Mouse (Mus musculus) T-helper 17 cell (primary cell): ENCODE measurements around the gene Mycl.

Experiments used
- in situ Hi-C, 2 experiments: fragments of 300-600 bp; cut with MboI, MseI; formaldehyde crosslinking; loops; 1 replicate in 1 of 2; 2 replicates in 1 of 2; pipeline ENCODE4 v1.15.1; 2025; ENCODE audit warnings: high pct_unique_total_duplicates in 2 of 2

Mycl gene

DNA sequence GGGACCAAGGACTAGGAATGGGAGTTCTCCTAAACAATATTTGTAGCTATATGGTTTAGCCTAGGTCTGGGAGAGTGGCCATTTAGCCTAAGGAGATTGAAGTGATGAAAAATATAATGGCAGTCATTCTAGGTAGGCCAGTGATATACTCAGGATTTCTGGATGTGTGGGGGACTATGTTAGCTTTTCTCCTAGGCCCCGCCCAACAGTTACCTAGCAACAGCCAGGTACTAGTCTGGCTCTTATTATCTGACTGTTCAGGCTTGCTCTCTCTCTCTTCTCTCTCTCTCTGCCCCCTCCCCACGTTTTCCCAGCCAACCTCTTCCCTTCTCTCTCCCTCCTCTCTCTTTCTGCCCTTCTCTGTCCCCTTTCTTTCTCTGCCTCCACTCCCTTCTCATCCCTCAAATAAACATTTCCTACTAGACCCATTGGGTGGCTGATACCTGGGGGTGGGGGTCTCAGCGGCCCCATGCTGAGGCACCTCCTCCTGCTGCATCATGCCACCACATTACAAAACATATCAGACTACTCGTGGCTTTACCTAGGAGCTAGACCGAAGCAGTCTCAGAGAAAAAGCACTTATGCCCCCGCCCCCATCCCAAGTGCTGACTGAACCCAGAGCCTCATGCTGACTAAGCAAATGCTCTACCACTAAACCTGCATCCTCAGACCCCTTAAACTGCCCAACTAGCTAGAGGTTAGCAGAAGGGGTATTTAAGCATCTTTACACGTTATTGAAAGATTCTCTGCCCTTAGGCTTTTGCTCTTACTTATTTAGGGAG lies 19.2 kb downstream of the Mycl start:
- in situ Hi-C loops = no loop called here

DNA sequence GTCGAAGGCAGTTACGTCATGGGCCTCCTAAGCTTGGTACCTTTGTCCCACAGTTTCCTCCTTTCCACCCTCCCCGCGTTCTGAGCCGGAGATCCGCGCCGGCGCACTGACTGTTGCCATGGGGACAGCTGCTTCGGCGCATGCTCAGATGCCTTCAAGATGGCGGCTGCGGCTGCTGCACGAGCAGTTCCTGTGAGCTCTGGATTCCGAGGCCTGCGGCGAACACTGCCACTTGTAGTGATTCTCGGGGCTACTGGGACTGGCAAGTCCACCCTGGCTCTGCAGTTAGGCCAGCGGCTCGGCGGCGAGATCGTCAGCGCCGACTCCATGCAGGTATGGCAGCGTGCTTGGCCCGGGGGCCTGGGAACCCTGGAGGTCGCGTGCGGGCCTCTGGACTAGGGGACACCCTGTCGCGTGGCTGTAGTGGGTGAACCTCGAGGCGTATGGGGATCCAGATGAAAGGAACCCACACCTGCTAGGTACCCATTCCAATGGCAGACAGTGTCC lies 21.1 kb downstream of the Mycl start, which contains the start of gene Trit1:
TSS of gene Trit1 (plus strand) at position 147 of the 507 bp plus-strand sequence.
- in situ Hi-C loops = no loop called here

DNA sequence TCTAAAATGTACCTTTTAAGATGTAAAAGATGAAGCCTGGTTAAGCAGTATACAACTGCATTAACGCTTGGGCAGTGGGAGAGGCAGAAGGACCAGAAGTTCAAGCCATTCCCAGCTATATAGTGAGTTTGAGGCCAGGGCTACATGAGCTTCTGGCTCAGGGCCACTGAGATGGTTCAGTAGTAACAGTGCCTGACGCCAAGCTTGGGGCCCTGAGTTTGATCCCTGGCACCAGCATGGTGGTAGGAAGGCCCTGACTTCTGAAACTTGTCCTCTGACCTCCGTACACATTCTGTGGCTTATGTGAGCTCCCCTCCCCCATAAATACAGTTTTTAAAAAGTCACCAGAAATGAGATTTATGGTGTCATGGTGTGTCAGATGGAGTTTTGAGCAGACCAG lies 26.1 kb downstream of the Mycl start:
- in situ Hi-C loops = no loop called here

DNA sequence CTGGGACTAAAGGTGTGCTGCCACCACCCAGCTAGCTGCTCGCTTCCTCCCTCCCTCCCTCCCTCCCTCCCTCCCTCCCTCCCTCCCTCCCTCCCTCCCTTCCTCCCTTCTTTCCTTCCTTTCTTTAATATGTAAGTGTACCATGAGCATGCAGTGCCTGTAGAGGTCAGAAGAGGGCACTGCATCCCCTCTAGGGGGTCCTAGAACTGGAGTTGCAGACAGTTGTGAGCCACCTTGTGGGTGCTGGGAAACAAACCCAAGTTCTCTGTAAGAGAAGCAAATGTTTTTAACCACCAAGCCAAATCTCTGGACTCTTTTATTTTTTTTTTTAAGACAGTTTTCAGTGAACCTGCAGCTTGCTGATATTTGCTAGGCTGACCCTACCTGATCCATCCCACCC lies 27.4 kb downstream of the Mycl start:
- in situ Hi-C loops = no loop called here

DNA sequence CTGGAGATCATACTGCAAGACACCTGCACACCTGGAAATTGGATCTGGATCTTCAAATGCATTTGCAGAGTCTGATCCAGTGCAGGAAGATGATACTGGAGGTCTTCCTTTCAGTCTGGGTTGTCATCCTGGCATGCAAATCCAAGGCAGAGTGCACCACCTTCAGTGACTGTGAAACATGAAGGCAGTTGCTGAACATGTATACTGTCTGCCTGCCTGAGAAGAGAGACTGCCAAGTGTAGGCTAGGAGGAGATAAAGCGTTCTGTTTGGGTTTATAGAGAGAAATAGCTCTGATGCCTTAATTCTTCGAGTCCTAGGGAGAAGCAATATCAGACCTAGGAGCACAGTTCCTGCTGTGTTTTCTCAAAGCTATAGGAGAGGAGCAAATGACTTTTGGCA lies 30.0 kb downstream of the Mycl start:
- in situ Hi-C loops = no loop called here

DNA sequence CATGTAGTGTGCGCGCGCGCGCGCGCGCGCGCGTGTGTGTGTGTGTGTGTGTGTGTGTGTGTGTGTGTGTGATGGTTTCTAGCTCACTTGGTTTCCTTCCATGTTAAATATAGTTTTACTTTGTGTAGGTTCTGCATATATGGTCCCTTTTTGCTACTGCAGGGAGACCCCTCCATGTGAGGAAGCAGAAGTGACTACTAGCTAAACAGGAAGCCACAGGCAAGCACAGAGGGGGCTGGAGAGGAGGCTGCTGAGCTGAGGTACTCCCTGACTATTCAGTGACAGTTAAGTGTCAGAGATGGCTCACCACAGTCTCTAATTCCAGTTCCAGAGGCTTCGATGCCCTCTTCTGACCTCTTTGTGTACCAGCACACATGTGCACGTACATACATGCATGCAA lies 30.7 kb downstream of the Mycl start:
- in situ Hi-C loops = no loop called here

DNA sequence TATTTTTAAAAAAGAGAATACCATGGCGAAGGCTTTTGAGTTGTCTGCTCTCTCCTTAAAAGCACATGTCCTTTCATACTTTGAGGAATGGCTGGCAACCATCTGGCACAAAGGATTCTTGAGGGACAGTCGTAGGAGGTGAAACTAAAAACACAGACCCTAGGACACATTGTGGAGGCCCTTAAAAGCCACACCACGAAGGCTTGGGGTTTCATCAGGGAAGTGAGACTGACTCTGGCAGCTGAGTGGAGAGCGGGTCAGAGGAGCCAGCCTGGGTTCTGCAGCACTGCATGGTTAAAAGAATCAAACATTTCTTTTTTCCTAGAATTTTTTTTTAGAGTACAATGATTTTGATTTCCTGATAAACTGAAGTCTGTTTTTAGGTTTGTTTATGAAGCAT lies 31.1 kb downstream of the Mycl start:
- in situ Hi-C loops = no loop called here

DNA sequence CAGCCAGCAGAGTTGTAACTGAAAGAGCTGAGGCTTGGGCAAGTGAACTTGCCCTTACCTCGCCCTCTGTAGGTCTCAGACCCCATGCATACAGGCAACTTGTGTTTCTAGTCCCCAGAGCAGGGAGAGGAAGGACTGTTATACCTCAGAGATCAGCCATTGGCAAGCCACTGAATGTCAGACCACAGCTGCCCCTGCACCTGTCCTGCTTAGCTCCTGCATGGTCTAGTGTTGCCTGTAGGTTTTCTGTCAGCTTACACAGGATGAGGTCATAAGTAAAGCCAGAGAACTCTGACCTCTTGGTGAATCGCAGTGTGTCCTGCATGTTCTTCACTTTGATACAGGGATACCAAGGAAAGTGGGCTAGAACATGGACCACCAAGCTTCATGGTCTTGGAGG lies 39.4 kb downstream of the Mycl start:
- in situ Hi-C loops = loop anchor here in 1 of 2 experiments (10.0 kb wide), 1 partner anchor 1650 kb away; no protein-coding TSS in a partner anchor

DNA sequence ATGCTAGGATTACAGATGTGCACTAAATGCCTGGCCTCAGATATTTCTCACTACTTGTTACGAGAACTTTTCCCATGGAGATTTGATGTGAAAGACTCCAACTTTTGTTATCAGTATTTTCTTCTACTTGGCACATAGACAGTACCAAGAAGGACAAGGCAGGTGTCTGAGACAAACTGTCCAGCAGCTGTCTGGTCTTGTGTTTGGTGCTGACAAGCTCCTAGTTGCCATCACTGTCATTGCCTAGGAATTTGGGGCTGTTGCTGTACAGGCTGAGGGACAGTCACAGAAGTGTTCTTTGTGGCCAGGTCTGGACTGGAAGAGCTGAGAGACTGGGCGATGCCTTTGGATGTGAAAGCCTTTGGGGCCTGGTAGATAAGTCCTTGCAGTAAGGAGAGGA lies 40.2 kb downstream of the Mycl start:
- in situ Hi-C loops = loop anchor here in 1 of 2 experiments (10.0 kb wide), 1 partner anchor 1651 kb away; no protein-coding TSS in a partner anchor

DNA sequence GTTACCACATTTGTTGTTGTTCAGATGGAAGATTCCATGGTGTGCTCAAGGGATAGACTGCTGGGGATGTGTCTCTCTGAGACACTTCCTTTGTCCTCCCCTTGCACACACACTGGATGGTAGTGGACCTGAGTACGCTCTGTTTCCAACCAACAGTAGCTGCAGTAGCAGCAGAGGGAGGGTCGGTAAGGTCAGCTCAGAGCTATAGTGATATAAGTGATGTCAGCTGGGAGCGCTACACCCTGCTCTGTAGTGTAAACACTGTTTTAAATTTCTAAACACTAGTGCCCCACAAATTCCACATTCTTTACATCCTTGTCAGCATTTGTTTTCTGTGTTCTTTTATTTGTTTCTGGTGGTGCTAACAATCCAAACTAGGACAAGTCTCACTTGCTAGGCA lies 41.3 kb downstream of the Mycl start:
- in situ Hi-C loops = loop anchor here in 1 of 2 experiments (10.0 kb wide), 1 partner anchor 1652 kb away; no protein-coding TSS in a partner anchor

DNA sequence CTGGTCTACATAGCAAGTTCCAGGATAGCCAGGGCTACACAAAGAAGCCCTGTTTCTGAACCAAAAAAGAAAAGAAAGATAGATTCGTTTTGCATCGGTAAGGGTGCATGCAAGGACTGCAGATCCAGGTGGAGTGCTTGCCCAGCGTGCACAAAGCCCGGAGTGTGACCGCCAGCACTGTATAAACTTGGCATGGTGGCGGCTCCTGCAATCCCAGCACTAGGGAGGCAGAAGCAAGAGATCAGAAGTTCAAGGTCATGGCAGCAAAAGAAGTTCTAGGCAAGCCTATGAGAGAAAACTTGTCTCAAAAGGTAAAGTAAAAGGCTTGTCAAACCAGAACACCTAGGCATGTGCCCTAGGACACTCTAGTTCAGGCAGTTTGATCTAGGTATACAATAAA lies 45.7 kb downstream of the Mycl start:
- in situ Hi-C loops = no loop called here

DNA sequence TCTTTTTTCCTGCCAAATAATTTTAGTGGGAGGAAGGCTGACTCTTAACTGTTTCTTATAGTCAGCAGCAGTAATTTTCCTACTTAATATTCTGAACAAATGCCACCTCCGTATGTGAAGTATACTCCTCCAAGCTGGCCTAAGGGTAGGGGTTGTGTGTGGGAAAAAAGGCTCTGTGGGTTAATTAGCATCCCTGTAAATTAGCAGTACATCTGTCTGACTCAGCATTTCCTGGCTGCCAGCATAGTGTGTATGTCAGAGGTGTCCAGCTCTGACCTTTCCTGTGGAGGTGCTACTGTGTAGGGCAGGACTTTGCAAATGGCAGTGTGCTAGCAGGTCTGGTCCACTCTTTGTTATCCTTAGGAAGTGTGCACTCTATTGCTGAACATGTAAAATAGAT lies 48.4 kb downstream of the Mycl start:
- in situ Hi-C loops = no loop called here

DNA sequence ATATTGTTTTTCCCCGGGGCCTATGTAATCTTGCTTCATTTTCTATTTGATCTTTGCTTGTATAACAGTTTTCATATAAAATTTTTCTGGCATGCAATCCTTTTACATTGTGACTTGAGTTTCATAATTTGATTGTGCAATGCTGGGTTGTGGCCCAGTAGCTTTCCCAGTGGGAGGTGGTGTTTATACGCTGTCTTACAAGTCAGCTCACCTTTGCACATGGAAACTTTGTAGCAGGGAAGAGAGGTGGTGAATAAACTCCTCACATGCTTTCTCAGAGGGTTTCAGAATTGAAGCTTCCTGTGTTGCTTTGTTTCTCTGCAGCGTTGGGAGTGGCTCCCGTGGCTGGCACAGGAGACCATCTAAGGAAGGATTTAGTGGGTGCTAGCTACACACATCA lies 49.4 kb downstream of the Mycl start:
- in situ Hi-C loops = no loop called here

DNA sequence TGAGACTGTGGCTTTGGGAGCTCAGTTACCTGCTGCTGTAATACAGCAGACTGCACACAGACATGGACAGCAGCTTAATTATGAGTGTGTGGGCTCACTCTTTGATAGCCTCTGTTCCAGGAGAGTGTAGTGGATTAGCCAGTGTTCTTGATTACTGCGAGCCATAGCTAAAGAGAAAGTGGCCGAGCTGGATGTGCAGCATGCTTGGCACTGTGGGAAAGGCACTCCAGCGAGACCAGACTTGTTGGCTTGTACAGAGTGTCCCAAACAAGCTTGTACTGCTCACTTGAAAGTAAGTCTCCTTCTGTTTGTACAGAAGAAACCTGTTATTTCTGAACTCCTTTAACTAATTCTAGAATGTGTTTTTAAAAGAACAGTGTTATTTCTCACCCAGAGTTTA lies 50.8 kb downstream of the Mycl start:
- in situ Hi-C loops = no loop called here

DNA sequence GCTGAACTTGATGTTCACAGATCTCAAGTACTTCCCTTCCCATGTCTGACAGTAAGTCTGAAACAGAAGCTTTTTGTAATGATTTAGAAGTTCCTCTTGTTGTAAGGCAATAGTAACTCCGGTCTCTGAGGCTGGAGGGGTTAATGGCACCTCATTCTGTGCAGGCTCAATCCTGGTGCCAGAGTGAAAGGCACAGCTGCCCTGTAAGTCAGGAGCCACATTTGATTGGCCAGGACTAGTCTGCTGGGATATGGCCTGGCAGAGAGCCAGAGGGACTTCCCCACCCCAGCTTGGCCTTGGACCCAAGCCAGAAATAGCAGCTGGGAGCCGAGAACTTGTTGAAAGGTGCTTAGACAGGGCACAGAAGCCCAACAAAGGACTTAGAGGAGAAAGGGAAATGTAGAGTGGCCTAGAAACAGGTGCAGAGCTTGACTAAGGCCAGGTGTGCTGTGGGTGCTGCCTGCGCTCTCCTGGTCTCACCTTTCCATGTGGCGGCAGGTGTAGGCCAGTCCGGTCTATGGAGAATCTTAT lies 55.3 kb downstream of the Mycl start:
- in situ Hi-C loops = no loop called here
